Mouse (Mus musculus) brain, adult 10 weeks (tissue): ENCODE results near the gene Tas2r126. TPM values are rescaled to one million over a fixed set of nuclear protein-coding genes. Genes with fewer than 3 reads are reported as not detected.

Experiments used
- polyA plus RNA-seq: library from polyadenylated mRNA; stranded (reverse); fragments of 350-450 nt; fragmentation: Illumina TruSeq; extraction: RNeasy Lipid Tissue Mini Kit (QIAGEN cat#74804); gene quantifications from one replicate; pipeline ENCODE4 v1.2.3, GENCODE M21; 2015; ENCODE audit warnings: low read depth, low replicate concordance

The Tas2r126 gene
- polyA plus RNA-seq = not detected

DNA sequence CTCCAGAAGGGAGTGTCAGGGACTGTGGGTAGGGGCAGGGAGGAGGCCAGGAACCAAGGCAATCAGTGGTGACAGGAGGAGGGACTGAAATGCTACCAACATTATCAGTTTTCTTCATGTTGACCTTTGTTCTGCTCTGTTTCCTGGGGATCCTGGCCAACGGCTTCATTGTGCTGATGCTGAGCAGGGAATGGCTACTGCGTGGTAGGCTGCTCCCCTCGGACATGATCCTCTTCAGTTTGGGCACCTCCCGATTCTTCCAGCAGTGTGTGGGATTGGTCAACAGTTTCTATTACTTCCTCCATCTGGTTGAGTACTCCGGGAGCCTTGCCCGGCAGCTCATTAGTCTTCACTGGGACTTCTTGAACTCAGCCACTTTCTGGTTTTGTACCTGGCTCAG is at the start of gene Tas2r126:
Gene Tas2r126 (plus strand): TSS at position 90 of the 400 bp plus-strand sequence.

DNA sequence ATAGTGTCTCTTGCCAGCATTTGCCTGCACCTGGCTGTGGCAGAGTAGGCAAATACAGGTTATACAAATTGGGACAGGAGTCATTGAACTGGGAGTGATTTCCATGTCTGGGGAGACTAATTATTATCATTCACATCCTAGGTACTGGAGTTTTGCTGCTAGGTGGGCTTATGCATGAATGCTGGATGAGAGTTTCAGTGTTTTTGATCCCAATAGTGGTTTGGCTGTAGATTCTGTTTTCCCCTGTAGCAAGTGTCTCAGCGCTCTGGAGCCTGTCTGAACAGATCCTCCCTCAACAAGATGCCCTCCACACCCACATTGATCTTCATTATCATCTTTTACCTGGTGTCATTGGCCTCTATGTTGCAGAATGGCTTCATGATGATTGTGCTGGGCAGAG is 34.4 kb upstream of the Tas2r126 start, which contains the start of gene Tas2r143:
Gene Tas2r143 (plus strand): TSS at position 301 of the 400 bp plus-strand sequence.

DNA sequence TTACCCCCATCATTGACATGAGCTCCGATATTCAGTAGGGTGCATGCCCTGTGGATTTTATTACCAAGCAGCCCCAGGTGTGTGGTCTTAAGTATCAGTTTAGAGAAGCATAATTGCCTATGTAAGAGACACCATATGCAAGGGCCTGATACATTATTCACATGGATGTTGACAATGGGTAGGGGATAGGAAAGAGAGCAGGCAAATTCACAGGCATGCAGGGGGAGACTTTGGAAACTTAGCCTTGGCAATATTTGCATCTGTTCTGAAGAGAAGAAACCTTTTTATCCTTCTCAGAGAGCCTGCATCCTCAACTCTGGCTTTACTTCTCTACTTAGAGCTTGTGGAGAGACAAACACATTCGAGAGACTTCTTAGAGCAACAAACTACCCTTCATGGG is 29.2 kb upstream of the Tas2r126 start, which contains the start of gene Tas2r135:
Gene Tas2r135 (plus strand): TSS at position 301 of the 400 bp plus-strand sequence.

DNA sequence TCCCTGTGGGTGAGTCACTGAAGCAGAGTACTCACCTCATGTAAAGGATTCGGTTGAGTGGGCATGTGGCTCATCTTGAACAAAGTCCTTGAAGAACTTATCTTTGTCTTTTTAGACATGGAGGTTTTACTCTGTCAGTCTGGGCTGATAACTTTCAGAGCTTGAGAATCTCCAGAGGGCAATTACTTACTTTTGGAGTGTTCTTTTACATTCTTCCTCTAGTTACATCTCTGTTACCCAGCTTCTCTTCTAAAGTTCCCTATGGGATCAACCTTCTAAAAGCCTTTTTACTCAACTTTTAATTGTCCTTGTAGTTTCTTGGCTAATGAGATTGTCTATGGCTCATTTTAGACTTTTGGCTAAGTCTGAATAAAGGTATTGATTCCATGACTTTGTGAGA is 30.8 kb downstream of the Tas2r126 start, which contains the start of gene Olfr458:
Gene Olfr458 (minus strand): TSS at position 101 of the 400 bp plus-strand sequence.

DNA sequence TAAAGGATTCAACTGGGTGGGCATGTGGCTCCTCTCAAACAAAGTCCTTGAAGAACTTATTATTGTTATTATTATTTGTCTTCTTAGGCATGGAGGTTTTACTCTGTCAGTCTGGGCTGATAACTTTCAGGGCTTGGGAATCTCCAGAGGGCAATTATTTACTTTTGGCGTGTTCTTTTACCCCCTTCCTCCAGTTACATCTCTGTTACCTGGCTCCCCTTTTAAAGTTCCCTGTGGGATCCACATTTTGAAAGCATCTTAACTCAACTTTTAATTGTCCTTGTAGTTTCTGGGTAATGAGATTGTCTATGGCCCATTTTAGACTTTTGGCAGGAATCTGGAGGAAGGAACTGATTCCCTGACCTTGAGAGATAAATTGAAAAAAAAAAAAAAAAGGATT is 41.9 kb downstream of the Tas2r126 start, which contains the start of gene Olfr457:
Gene Olfr457 (minus strand): TSS at position 101 of the 400 bp plus-strand sequence.

Other genes with a start within 250 kb of the Tas2r126 start
- gene Tas2r144, start 219.2 kb upstream of the Tas2r126 start, polyA plus RNA-seq = not detected
- gene Gstk1, start 188.6 kb upstream of the Tas2r126 start, polyA plus RNA-seq = 32.6 TPM
- gene Tmem139, start 172.6 kb upstream of the Tas2r126 start, polyA plus RNA-seq = not detected
- 9.6 TPM for gene Casp2, start 169.6 kb upstream of the Tas2r126 start, polyA plus RNA-seq
- 2.0 TPM for gene Clcn1, start 147.8 kb upstream of the Tas2r126 start, polyA plus RNA-seq
- gene Fam131b, start 109.9 kb upstream of the Tas2r126 start, polyA plus RNA-seq = 94.7 TPM
- 38.7 TPM for gene Zyx, start 84.9 kb upstream of the Tas2r126 start, polyA plus RNA-seq
- gene Epha1, start 61.3 kb upstream of the Tas2r126 start, polyA plus RNA-seq = 0.30 TPM
- not detected for gene Tas2r143, start 34.3 kb upstream of the Tas2r126 start, polyA plus RNA-seq
- not detected for gene Tas2r135, start 29.1 kb upstream of the Tas2r126 start, polyA plus RNA-seq
- not detected for gene Olfr458, start 30.7 kb downstream of the Tas2r126 start, polyA plus RNA-seq
- gene Olfr457, start 41.8 kb downstream of the Tas2r126 start, polyA plus RNA-seq = not detected
- not detected for gene Olfr456, start 52.7 kb downstream of the Tas2r126 start, polyA plus RNA-seq
- gene Olfr455, start 113.1 kb downstream of the Tas2r126 start, polyA plus RNA-seq = not detected
- not detected for gene Tcaf3, start 163.2 kb downstream of the Tas2r126 start, polyA plus RNA-seq
- 0.55 TPM for gene Tcaf2, start 210.7 kb downstream of the Tas2r126 start, polyA plus RNA-seq